Mouse (Mus musculus): ENCODE data around the gene Akap2. TPM values are rescaled to one million over a fixed set of nuclear protein-coding genes. Genes with fewer than 3 reads are reported as not detected.
"Not testable (repeated sequence)": the region's sequence is repeated elsewhere in the genome, so short reads cannot be mapped to it uniquely, and the experiment has no call there.

Akap2 gene
- polyA plus RNA-seq, 1 experiment from 2014 or later = 27.8 TPM

DNA sequence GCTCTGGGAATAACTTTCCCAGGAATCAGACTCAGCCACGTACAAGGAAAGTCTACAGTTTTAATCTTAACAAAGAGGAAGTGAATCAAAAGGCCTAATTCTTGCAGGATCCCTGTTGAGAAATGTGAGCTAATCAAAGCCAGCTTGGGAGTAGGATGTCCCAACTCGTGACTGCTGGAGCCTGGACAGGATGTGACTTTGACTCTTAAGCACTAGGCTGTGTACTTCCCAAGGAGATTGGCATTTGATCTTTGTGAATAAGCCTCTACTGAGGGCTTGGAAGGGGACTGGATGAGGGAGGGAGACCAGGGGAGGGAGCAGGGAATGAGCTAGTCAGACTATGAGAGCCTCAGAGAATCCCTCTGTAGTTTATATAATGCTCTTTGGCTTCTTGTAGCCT, 148.6 kb downstream of the Akap2 start:
- no peak overlapping the region for H3K4me3 ChIP-seq (replicated peaks)
- no peaks in the 10 kb centered on the region for H3K9me3 ChIP-seq (replicated peaks)
- H3K4me2 ChIP-seq = no peak overlapping the region
- no peaks in the 10 kb centered on the region for H3K27me3 ChIP-seq
- H3K36me3 ChIP-seq = no peaks in the 10 kb centered on the region
- no peak for ATAC-seq (replicated peaks; ENCODE audit: low FRiP score)
- H3K27ac ChIP-seq = 0 out of 2 replicates have a peak overlapping the region, but pooled peaks have one; percentile 16
- 16% methylated on average over 2 of the region's 2 CpGs for WGBS
- peaks cover 34% of the 10 kb centered on the region for H3K4me1 ChIP-seq
- no peak overlapping the region for H3K9ac ChIP-seq

DNA sequence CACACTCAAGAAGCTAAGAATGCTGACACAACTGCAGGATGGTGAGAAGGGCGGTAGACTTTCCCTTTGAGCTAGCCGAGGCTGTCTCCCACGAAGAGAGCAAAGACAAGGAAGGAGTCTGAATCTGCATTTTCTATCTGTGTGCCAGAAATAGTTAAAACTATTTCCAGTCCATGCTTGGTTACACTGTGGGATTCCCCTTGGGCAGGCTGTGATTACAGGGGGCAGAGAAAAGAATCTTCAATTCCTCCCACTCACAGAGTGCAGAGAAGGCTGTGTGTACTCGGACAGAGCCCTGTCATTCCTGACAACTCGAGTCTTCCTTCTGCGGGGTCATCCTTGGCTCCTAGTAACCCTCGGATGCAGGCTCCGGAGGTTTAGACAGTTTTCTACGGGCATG, 149.5 kb downstream of the Akap2 start:
- H3K9ac ChIP-seq = no peak overlapping the region
- peaks cover 29% of the 10 kb centered on the region for H3K4me1 ChIP-seq
- H3K27me3 ChIP-seq = no peaks in the 10 kb centered on the region
- H3K4me2 ChIP-seq = no peak overlapping the region
- no peak for ATAC-seq (replicated peaks; ENCODE audit: low FRiP score)
- no peaks in the 10 kb centered on the region for H3K36me3 ChIP-seq
- H3K27ac ChIP-seq = no peak overlapping the region
- no peak overlapping the region for H3K4me3 ChIP-seq (replicated peaks)
- 42% methylated on average over 9 of the region's 9 CpGs for WGBS
- H3K9me3 ChIP-seq (replicated peaks) = no peaks in the 10 kb centered on the region

DNA sequence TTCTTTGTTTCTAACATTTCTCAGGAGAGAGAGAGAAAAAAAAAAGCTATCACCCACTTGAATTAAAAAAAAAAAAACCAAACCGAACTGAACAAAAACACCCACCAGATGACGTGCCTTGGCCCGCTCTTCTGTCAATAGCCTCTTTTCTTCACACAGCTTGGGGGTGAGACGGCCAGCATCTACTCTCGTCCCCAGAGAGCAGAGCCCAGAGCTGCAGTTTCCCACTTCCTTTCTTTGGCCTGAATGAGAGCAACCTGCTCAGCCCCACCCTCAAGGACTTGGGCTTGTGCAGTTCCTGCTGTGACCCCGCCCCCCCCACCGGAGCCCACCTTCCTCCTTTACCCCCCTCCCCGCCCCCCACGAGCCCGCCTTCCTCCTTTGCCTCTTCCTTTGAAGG, 150.0 kb downstream of the Akap2 start:
- Histone ChIP-seq H3K27ac (no peak overlapping the region), H3K9me3 (replicated peaks) (no peaks in the 10 kb centered on the region), H3K4me3 (replicated peaks) (no peak overlapping the region), H3K27me3 (no peaks in the 10 kb centered on the region), H3K4me1 (peaks cover 24% of the 10 kb centered on the region), H3K36me3 (no peaks in the 10 kb centered on the region), H3K4me2 (no peak overlapping the region), H3K9ac (no peak overlapping the region)
- 49% methylated on average over 10 of the region's 10 CpGs for whole genome bisulfite sequencing
- no peak for ATAC-seq (replicated peaks; ENCODE audit: low FRiP score)

DNA sequence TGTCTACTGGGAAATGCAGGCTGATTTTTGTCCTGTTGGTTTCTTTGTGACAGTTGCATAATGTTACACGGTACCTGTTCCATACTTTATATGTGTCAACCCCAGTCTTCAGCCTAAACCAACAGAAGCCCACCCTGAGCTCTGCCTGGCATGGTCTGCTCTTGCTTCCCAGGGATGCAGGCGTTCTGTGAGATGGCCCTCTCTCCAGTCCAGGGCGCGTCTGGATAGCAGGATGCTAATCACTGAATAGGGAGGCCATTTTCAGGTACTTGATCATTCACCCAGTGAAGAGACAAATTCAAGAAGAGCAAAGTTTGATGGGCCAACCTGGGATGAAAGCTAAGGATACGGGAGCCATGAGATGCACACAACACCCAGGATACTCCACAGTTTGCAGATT, 161.7 kb downstream of the Akap2 start:
- Histone ChIP-seq H3K36me3 (no peaks in the 10 kb centered on the region), H3K27me3 (no peaks in the 10 kb centered on the region), H3K4me2 (no peak overlapping the region), H3K9me3 (replicated peaks) (no peaks in the 10 kb centered on the region), H3K4me1 (peaks cover 13% of the 10 kb centered on the region), H3K27ac (no peak overlapping the region), H3K4me3 (replicated peaks) (no peak overlapping the region), H3K9ac (no peak overlapping the region)
- WGBS = 92% methylated on average over 5 of the region's 5 CpGs
- no peak for ATAC-seq (replicated peaks; ENCODE audit: low FRiP score)

DNA sequence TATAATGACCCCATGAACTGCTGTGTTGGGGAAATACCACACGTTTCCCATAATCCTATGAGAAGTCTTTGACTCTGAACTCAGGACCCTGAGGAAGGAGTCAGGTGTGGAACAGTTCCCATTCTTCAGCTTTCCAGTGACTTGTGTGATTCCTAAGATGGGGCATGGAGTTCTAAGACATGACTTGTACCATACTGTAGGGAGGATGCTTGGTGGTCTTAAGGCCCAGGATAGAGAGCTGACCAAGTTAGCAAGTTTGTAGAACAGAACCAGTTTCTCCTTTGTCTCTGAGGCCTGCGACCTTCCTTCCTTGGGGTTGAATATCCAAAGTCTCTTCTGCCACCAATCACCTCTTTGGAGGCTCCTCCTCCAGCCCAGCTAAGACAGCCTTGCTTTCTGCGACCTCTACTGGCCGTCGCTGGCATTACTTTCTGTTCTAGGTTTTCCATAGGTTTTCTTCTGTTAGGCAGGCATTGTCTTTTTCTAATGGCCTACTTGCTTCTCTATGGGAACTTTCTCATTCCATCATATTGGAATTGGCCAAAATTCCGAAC, 162.4 kb downstream of the Akap2 start:
- H3K4me1 ChIP-seq = peaks cover 14% of the 10 kb centered on the region
- no peak overlapping the region for H3K9ac ChIP-seq
- no peak overlapping the region for H3K4me3 ChIP-seq (replicated peaks)
- no peak overlapping the region for H3K27ac ChIP-seq
- ATAC-seq (replicated peaks; ENCODE audit: low FRiP score) = no peak
- no peaks in the 10 kb centered on the region for H3K27me3 ChIP-seq
- H3K9me3 ChIP-seq (replicated peaks) = no peaks in the 10 kb centered on the region
- H3K36me3 ChIP-seq = no peaks in the 10 kb centered on the region
- WGBS = 14% methylated on average over 6 of the region's 6 CpGs
- no peak overlapping the region for H3K4me2 ChIP-seq

DNA sequence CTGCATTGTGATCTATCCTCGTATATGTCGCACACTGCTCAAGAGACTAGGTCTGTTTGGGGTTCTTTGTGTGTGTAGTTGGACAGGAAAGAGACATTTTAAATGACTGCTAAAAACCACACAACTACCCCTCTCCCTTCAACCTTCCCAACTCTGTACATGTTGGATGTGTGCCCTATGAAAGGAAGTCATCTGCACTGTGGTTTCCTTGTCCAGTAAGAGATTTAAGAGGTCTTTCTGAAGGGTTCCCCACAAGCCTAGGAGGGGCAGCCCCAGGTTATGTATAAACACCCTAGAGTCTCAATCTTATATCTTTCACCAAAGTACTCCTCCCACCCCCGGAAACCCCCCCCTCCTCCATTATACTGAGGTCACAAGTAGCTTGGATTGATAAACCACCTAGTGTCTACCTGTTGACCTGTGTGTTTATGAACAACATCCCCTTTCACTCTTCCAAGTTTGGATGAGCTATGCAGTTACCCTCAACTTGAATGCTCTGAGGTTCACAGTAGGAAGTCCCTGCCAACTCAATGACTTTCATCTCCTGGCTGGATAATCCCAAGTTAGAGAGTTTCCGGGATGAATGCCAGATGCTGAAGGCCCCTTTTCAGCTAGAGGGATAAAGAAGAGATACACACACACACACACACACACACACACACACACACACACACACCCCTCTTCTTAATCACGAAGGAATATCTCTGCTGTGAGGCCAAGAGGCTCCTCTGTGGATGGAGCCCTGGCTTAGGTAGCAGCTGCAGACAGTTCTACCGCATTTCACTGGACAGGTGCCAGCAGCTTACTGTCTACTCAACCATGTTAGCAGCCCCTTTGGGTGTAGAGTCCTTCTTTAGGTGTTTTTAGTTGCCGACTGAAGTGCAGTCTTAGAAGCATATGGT, 166.3 kb downstream of the Akap2 start:
- no peak for ATAC-seq (replicated peaks; ENCODE audit: low FRiP score)
- Histone ChIP-seq H3K36me3 (no peaks in the 10 kb centered on the region), H3K9ac (no peak overlapping the region), H3K27me3 (no peaks in the 10 kb centered on the region), H3K4me2 (no peak overlapping the region), H3K9me3 (replicated peaks) (no peaks in the 10 kb centered on the region), H3K4me1 (peaks cover 22% of the 10 kb centered on the region), H3K4me3 (replicated peaks) (no peak overlapping the region), H3K27ac (no peak overlapping the region)
- 62% methylated on average over 7 of the region's 7 CpGs for WGBS

DNA sequence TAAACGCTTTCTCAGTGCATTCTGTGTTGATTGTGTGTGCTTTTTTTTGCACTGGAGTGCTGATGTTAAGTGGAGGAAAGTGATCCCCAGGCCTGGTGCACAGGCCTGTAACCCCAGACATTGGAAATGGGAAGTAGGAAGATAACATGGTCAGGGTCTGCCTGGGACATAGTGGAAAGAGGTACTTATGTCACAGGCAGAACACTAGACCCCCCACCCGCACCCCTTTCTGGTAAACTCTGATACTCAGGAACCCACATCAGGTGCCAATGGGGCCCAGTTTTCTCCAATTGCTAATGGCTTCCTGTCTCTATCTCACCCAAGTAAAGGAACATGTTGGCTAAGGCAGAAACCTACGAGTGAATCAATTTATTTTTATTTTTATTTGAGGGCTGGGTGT, 167.1 kb downstream of the Akap2 start:
- Histone ChIP-seq H3K36me3 (no peaks in the 10 kb centered on the region), H3K9ac (no peak overlapping the region), H3K27me3 (no peaks in the 10 kb centered on the region), H3K27ac (no peak overlapping the region), H3K4me3 (replicated peaks) (no peak overlapping the region), H3K4me2 (no peak overlapping the region), H3K4me1 (peaks cover 22% of the 10 kb centered on the region), H3K9me3 (replicated peaks) (no peaks in the 10 kb centered on the region)
- ATAC-seq (replicated peaks; ENCODE audit: low FRiP score) = no peak
- WGBS = 86% methylated on average over 3 of the region's 3 CpGs

DNA sequence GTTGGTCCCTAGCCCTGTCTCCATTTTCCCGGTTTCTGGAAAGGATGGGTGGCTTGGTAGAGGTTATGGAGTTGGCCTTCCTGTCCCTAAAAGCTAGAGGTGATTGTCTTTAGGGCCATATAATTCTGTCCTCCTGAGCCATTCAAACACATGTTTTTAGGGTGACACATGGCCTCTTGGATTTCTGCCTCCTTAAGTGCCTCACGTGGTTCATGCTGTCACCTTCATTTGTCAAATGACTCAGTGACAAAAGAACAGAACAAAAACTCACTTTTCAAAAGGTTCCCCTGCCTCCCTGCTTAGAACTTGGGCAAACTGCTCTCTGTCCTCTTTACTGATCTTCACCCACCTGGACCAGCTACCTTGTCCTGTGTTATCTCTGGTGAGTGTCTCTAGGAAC, 167.7 kb downstream of the Akap2 start:
- no peak overlapping the region for H3K4me3 ChIP-seq (replicated peaks)
- H3K9me3 ChIP-seq (replicated peaks) = no peaks in the 10 kb centered on the region
- no peaks in the 10 kb centered on the region for H3K27me3 ChIP-seq
- 65% methylated on average over 2 of the region's 2 CpGs for WGBS
- H3K36me3 ChIP-seq = no peaks in the 10 kb centered on the region
- no peak overlapping the region for H3K4me2 ChIP-seq
- H3K4me1 ChIP-seq = peaks cover 19% of the 10 kb centered on the region
- ATAC-seq (replicated peaks; ENCODE audit: low FRiP score) = no peak
- H3K27ac ChIP-seq = no peak overlapping the region
- H3K9ac ChIP-seq = no peak overlapping the region

DNA sequence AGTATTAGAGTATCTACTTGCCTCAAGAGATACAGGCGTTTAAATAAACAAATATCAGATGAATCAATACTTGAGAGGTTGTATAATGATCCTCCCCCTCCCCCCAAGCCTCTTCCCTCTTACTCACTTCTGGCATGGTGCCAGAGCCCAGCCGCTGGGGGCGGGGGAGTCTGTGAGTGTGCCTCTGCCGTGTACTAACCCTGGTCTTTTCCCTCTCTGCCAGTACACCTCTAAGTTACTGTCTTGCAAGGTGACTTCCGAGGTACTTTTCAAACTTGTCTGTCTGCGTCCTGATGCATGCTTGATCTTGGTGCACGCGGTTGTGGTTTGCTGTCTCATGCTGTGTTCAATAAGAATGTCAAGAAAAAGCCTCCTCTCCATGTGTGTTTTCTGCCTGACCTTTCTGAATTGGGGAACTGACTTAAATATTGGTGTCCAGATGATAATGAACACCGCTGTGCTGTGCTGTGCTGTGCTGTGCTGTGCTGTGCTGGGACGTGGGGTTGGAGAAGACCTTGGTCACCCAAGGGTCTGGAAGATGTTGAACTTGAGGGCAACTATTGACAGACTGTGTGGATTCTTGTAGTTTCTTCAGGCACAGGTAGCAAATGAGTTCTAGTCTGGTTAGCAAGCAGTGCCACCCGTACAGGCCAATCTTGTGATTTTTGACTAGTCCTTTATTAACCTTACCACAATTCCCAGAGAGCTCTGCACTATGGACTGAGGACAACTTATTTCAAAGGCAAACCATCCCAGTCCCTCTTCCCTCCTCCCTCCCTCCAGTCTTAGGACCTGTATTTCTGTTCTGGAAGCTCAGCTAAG, 168.8 kb downstream of the Akap2 start:
- Histone ChIP-seq H3K27ac (no peak overlapping the region), H3K9ac (no peak overlapping the region), H3K4me1 (peaks cover 19% of the 10 kb centered on the region), H3K4me2 (no peak overlapping the region), H3K4me3 (replicated peaks) (no peak overlapping the region), H3K9me3 (replicated peaks) (no peaks in the 10 kb centered on the region), H3K27me3 (no peaks in the 10 kb centered on the region), H3K36me3 (no peaks in the 10 kb centered on the region)
- ATAC-seq (replicated peaks; ENCODE audit: low FRiP score) = no peak
- 65% methylated on average over 11 of the region's 11 CpGs for WGBS

DNA sequence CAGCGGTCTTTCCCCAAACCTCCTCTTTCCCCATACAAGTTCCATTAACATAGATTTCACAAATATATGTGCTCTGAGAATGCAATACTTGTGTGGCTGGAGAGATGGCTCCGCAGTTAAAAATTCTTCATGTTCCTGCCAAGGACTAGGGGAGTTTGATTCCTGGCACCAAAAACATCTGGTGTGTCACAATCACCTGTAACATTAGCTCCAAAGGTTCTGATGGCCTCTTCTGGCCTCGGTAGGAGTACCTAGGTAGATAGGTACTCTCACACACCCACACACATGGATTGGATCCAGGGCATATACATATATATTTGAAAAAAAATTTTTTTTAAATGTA, 169.4 kb downstream of the Akap2 start:
- no peaks in the 10 kb centered on the region for H3K27me3 ChIP-seq
- no peak for ATAC-seq (replicated peaks; ENCODE audit: low FRiP score)
- no peak overlapping the region for H3K27ac ChIP-seq
- 94% methylated on average over 3 of the region's 3 CpGs for WGBS
- H3K4me1 ChIP-seq = peaks cover 19% of the 10 kb centered on the region
- no peaks in the 10 kb centered on the region for H3K9me3 ChIP-seq (replicated peaks)
- H3K9ac ChIP-seq = no peak overlapping the region
- H3K4me3 ChIP-seq (replicated peaks) = no peak overlapping the region
- no peaks in the 10 kb centered on the region for H3K36me3 ChIP-seq
- no peak overlapping the region for H3K4me2 ChIP-seq

DNA sequence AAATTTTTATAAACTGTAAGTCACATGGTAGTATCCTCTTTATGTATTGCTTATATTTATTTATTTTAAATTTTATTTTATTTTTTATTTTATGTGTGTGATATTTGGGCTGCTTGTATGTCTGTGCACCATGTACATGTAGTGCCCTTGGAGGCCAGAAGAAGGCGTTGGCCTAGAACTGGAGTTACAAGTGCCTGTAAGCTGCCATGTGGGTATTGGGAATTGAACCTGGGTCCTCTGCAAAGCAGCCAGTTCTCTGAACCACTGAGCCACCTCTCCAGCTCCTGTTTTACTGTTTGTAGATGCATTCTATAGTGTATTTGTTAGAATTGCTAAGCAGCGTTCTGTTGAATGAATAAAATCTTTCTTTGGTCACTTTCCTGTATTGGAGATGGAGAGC, 170.8 kb downstream of the Akap2 start:
- Histone ChIP-seq H3K4me3 (replicated peaks) (no peak overlapping the region), H3K27me3 (no peaks in the 10 kb centered on the region), H3K27ac (no peak overlapping the region), H3K4me2 (no peak overlapping the region), H3K4me1 (peaks cover 19% of the 10 kb centered on the region), H3K36me3 (peaks cover 3% of the 10 kb centered on the region; the same call in 1 of the 2 replicates), H3K9ac (no peak overlapping the region), H3K9me3 (replicated peaks) (no peaks in the 10 kb centered on the region)
- WGBS = 91% methylated on average over 2 of the region's 2 CpGs
- no peak for ATAC-seq (replicated peaks; ENCODE audit: low FRiP score)

DNA sequence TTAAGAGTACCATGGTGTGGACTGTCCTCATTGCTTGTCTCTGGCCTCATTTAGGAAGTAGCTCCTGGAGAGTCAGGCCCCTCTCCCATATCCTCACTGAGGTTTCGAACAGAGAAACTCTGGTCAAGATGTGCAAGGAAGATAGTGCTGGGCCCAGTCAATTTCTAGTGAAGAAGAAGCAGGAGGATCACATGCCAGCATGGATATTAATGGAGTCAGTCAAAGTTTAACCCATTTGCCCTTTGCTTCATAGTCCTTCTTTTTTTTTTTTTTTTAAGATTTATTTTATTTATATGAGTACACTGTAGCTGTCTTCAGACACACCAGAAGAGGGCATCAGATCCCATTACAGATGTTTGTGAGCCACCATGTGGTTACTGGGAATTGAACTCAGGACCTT, 171.5 kb downstream of the Akap2 start:
- H3K9ac ChIP-seq; H3K36me3 ChIP-seq; H3K9me3 ChIP-seq (replicated peaks); H3K27ac ChIP-seq; H3K4me3 ChIP-seq (replicated peaks); H3K4me2 ChIP-seq; H3K27me3 ChIP-seq; ATAC-seq (replicated peaks; ENCODE audit: low FRiP score): not testable (repeated sequence)
- 97% methylated on average over 1 of the region's 1 CpGs for WGBS
- peaks cover 11% of the 10 kb centered on the region for H3K4me1 ChIP-seq

Measured in kidney, embryonic 15.5 days (tissue).